Mouse (Mus musculus) thymus, adult 2 months (tissue): ENCODE data around the gene Fasn.

Experiments
- CTCF ChIP-seq: fragments of 200-500 bp; IDR thresholded peaks from 2 replicates; pipeline ENCODE4 v1.5.1; 2012; ENCODE audit warnings: mild to moderate bottlenecking, control low read depth, low read length, moderate library complexity, borderline replicate concordance; ENCODE audit not compliant: control insufficient read depth, poor library complexity, insufficient read depth; ENCODE audit errors: extremely low read depth
- POLR2A ChIP-seq: fragments of 200-500 bp; IDR thresholded peaks from 2 replicates; pipeline ENCODE4 v1.6.1; 2012; ENCODE audit warnings: mild to moderate bottlenecking, low read length, control low read depth, moderate library complexity; ENCODE audit not compliant: control insufficient read depth, poor library complexity, insufficient read depth; ENCODE audit errors: extremely low read depth

GRCm38 (mm10) chr11:120819556-120819955 lies 4.8 kb downstream of the Fasn start:
- TF ChIP-seq CTCF (no peak), POLR2A (no peak)
